Mouse (Mus musculus) heart, postnatal 0 days (tissue): ENCODE data around the gene Maml3. TPM values are rescaled to one million over a fixed set of nuclear protein-coding genes. Genes with fewer than 3 reads are reported as not detected.

ENCODE experiments used
- ATAC-seq: fragments of 200-750 bp; cut with Nextera tagmentation; 2 replicates; pipeline ENCODE4 v1.8.0; 2017; ENCODE audit warnings: low read depth, moderate number of reproducible peaks, moderate library complexity; ENCODE audit not compliant: insufficient read depth
- DNase-seq: peaks from one replicate; pipeline ENCODE4 v3.0.0-alpha.2; 2016; ENCODE audit warnings: low spot score
- H3K27ac ChIP-seq: fragments of 300-500 bp; sonication (generic); 2 replicates; pipeline ENCODE4 v1.5.1; 2014; ENCODE audit warnings: low read depth, mild to moderate bottlenecking
- H3K27me3 ChIP-seq: fragments of 300-500 bp; sonication (generic); 2 replicates; pipeline ENCODE4 v1.6.1; 2014; ENCODE audit warnings: low read length, mixed read lengths; ENCODE audit not compliant: control insufficient read depth, insufficient read depth
- H3K36me3 ChIP-seq: fragments of 300-500 bp; sonication (generic); replicated peaks from 2 replicates; pipeline ENCODE4 v1.6.1; 2014; ENCODE audit warnings: low read length, mixed read lengths; ENCODE audit not compliant: control insufficient read depth, insufficient read depth
- H3K4me1 ChIP-seq: fragments of 300-500 bp; sonication (generic); 2 replicates; pipeline ENCODE4 v1.6.1; 2014; ENCODE audit warnings: antibody characterized with exemption; ENCODE audit not compliant: control insufficient read depth, insufficient read depth
- H3K4me2 ChIP-seq: fragments of 300-500 bp; sonication (generic); 2 replicates; pipeline ENCODE4 v1.6.1; 2014; ENCODE audit warnings: low read depth, mild to moderate bottlenecking, low read length, moderate library complexity
- H3K4me3 ChIP-seq: fragments of 300-500 bp; sonication (generic); 2 replicates; pipeline ENCODE4 v1.5.1; 2014; ENCODE audit warnings: low read depth, low read length
- H3K9ac ChIP-seq: fragments of 300-500 bp; sonication (generic); replicated peaks from 2 replicates; pipeline ENCODE4 v1.6.1; 2014; ENCODE audit warnings: low read depth, low read length, mixed read lengths
- H3K9me3 ChIP-seq: fragments of 300-500 bp; sonication (generic); replicated peaks from 2 replicates; pipeline ENCODE4 v1.6.1; 2016; ENCODE audit warnings: low read length; ENCODE audit not compliant: control insufficient read depth
- CTCF ChIP-seq: IDR thresholded peaks from 2 replicates; pipeline ENCODE4 v1.5.1; 2016; ENCODE audit warnings: antibody characterized with exemption, control low read depth, low read depth
- EP300 ChIP-seq: IDR thresholded peaks from 2 replicates; pipeline ENCODE4 v1.6.1; 2016; ENCODE audit warnings: antibody characterized with exemption, low read depth
- WGBS: fragments of 180-500 bp; shearing (Covaris S2); extraction: QIAGEN DNeasy Blood & Tissue Kit; methylation state at CpG from one replicate; pipeline ENCODE4 v1.1.7; 2014; 5-methylcytosine and 5-hydroxymethylcytosine counted together
- polyA plus RNA-seq: library from polyadenylated mRNA; unstranded; fragments of >200 nt; fragmentation: Nextera tagmentation; extraction: Ambion mirVana; gene quantifications from 2 replicates; pipeline ENCODE4 v1.2.1, GENCODE M21; 2015
- total RNA-seq: library from RNA; depleted of rRNA; stranded (reverse); fragments of >200 nt; gene quantifications from 2 replicates; pipeline ENCODE4 v1.2.3, GENCODE M21; 2014; ENCODE audit warnings: low replicate concordance

Maml3 gene
- total and polyA plus RNA-seq, 2 experiments from 2014 or later = 1.6 to 6.2 TPM

DNA sequence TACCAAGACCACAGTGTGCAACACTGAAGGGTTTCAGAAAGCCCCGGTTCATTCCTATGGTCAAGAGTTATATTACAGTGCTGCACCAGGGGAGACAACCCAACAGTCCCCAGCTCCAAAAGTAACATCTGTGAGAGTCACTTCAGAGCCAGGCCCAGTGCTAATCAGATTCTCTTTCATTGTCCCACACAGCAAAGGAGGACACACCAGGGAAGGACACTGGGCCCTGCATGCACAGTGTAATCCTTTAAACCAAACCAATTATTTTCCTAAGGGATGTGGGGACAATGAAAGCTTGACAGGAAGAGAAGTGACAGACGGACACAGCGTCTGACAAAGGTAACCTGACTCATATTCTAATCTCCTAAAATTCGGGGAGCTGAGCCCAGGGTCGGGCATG, 32.9 kb downstream of the Maml3 start:
- ATAC-seq (no peak), DNase-seq (no peak)
- WGBS = 47% methylated on average over 5 of the region's 5 CpGs
- H3K9me3 ChIP-seq = no peaks in the 10 kb centered on the region
- TF ChIP-seq CTCF = no peak
- no peak for TF ChIP-seq EP300
- H3K9ac ChIP-seq = no peak overlapping the region
- H3K4me2 ChIP-seq = no peak overlapping the region
- H3K4me1 ChIP-seq = peaks cover 23% of the 10 kb centered on the region
- no peak overlapping the region for H3K4me3 ChIP-seq
- H3K27ac ChIP-seq = no peak overlapping the region
- H3K27me3 ChIP-seq = no peaks in the 10 kb centered on the region
- no peaks in the 10 kb centered on the region for H3K36me3 ChIP-seq

DNA sequence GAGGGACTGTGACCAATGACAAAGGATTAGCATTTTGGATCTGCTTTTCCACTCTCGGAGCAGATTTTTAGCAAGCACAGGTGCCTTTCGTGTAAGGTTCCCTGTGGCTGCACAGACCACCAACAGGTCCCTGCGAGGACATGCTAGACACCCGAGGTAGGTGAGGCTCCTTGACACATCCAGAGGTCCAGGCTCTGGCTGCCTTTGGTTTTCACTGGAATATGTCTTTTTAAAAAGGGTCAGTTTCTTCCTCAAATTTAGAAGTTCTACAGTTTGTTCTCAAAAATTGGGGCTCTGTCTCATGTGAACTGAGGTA, 34.8 kb downstream of the Maml3 start:
- Histone ChIP-seq H3K36me3 (no peaks in the 10 kb centered on the region), H3K4me1 (peaks cover 34% of the 10 kb centered on the region), H3K27me3 (no peaks in the 10 kb centered on the region), H3K4me3 (peak overlapping the region; percentile 47), H3K27ac (peak overlapping the region; percentile 54; the same call in 1 of the 2 replicates), H3K9ac (peak overlapping the region; percentile 58), H3K9me3 (no peaks in the 10 kb centered on the region), H3K4me2 (peak overlapping the region; percentile 64)
- no peak for ATAC-seq
- 31% methylated on average over 4 of the region's 4 CpGs for WGBS
- TF ChIP-seq CTCF = no peak
- no peak for TF ChIP-seq EP300
- DNase-seq = no peak

- Histone ChIP-seq H3K9me3 (no peaks in the 10 kb centered on the region), H3K9ac (peak overlapping the region; percentile 58), H3K27ac (peak overlapping the region; percentile 54), H3K4me3 (peak overlapping the region; percentile 47), H3K4me1 (peaks cover 34% of the 10 kb centered on the region), H3K4me2 (peak overlapping the region; percentile 64), H3K27me3 (no peaks in the 10 kb centered on the region), H3K36me3 (no peaks in the 10 kb centered on the region)
- DNase-seq (peak; percentile 76), ATAC-seq (peak; percentile 75)
- WGBS = 12% methylated on average over 25 of the region's 25 CpGs
- TF ChIP-seq CTCF (no peak), EP300 (no peak)
These were observed 35.3 kb downstream of the Maml3 start for GRCm38 (mm10) chr3:52069304-52070162.

GRCm38 (mm10) chr3:52068885-52069284, 36.0 kb downstream of the Maml3 start:
- WGBS = 78% methylated on average over 3 of the region's 3 CpGs
- Histone ChIP-seq H3K27me3 (no peaks in the 10 kb centered on the region), H3K9ac (no peak overlapping the region), H3K9me3 (no peaks in the 10 kb centered on the region), H3K36me3 (no peaks in the 10 kb centered on the region), H3K4me1 (peaks cover 34% of the 10 kb centered on the region), H3K4me3 (no peak overlapping the region), H3K4me2 (peak overlapping the region; percentile 64; the same call in 1 of the 2 replicates), H3K27ac (peak overlapping the region; percentile 54; the same call in 1 of the 2 replicates)
- DNase-seq (no peak), ATAC-seq (no peak)
- TF ChIP-seq CTCF = no peak
- TF ChIP-seq EP300 = no peak

GRCm38 (mm10) chr3:52067181-52067580, 37.7 kb downstream of the Maml3 start:
- no peak for ATAC-seq
- H3K9me3 ChIP-seq = no peaks in the 10 kb centered on the region
- no peak overlapping the region for H3K4me3 ChIP-seq
- H3K36me3 ChIP-seq = no peaks in the 10 kb centered on the region
- H3K27me3 ChIP-seq = no peaks in the 10 kb centered on the region
- DNase-seq = no peak
- TF ChIP-seq EP300 (no peak), CTCF (no peak)
- no peak overlapping the region for H3K4me2 ChIP-seq
- H3K4me1 ChIP-seq = peaks cover 30% of the 10 kb centered on the region
- H3K27ac ChIP-seq = no peak overlapping the region
- 84% methylated on average over 6 of the region's 6 CpGs for WGBS
- no peak overlapping the region for H3K9ac ChIP-seq
